Mouse (Mus musculus): ENCODE data around the gene Ubl4a.

Ubl4a gene

DNA sequence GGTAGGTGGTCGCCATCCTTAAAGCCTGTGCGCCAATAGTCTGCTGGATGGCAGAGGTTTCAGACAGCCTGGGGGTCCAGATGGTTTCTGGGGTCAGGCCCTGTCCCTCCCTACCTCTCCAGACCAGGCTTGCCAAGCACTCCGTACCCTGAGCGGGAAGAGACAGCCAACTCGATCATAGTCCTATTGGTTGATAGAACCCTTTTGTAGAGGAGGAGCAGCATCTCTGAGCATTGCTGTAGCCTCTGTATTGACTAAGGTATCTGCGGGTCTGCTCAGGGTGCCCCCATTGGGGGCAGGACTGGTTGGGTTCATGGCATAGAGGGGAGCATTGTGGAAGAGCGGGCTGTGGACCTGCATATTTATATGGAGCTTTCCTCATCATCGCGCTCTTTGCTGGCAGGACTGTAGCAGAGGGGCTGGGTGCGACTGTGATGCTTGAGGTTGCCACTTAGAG lies 43.8 kb downstream of the Ubl4a start:
- POLR2A ChIA-PET, result interaction anchor here in 3 of 4 experiments (0.6 to 5.0 kb wide), 38 partner anchors 8 to 608 kb away, joined by 3 to 43 read pairs (median 4); partner anchors contain the start of genes Fam50a (in 3 of the 3), Rpl10 (in 3 of the 3), G6pdx (in 2 of the 3) and Gdi1 (in 2 of the 3)
- CTCF ChIA-PET, result interaction anchor here in 2 of 4 experiments (1.0 to 1.5 kb wide), 2 partner anchors 80 to 81 kb away, joined by 3 to 6 read pairs; no protein-coding TSS in a partner anchor

GRCm38 (mm10) chrX:74328725-74329161 lies 44.3 kb downstream of the Ubl4a start, which contains the start of gene Plxna3:
Gene Plxna3 (plus strand): TSS chrX:74329066.
- ChIA-PET POLR2A (interaction anchor here in 3 of 4 experiments (0.5 to 5.0 kb wide), 32 partner anchors 10 to 157 kb away, joined by 3 to 43 read pairs (median 4); partner anchors contain the start of genes Fam50a (in 3 of the 3), Rpl10 (in 3 of the 3), G6pdx (in 2 of the 3) and Atp6ap1 (in 1 of the 3)), CTCF (interaction anchor here in 2 of 4 experiments (1.0 to 1.5 kb wide), 2 partner anchors 80 kb away, joined by 3 to 6 read pairs; no protein-coding TSS in a partner anchor)
